Mouse (Mus musculus): ENCODE measurements at regions not wholly inside any gene's neighbourhood (a gene's known extent, or its start where the extent isn't known, plus 50 kb on each side); places are given as distances from the start of the nearest gene placed in this dataset.

- H3K36me3 ChIP-seq = no peaks in the 10 kb centered on the region
- H3K4me1 ChIP-seq (replicated peaks) = peaks cover 15% of the 10 kb centered on the region; the same call in 1 of the 2 replicates
- H3K4me2 ChIP-seq = no peak overlapping the region
- H3K4me3 ChIP-seq = no peak overlapping the region
- no peaks in the 10 kb centered on the region for H3K9me3 ChIP-seq
- no peaks in the 10 kb centered on the region for H3K27me3 ChIP-seq
- 27% methylated on average over 2 of the region's 2 CpGs for WGBS
- peak overlapping the region; percentile 40; the same call in 1 of the 2 replicates for H3K27ac ChIP-seq (replicated peaks)
- peak; percentile 46; the same call in 1 of the 2 replicates for ATAC-seq (ENCODE audit: low FRiP score, low read depth)
- H3K9ac ChIP-seq = no peak overlapping the region
These were observed 247.2 kb downstream of the Insig2 start for GRCm38 (mm10) chr1:121085101-121085727.

DNA sequence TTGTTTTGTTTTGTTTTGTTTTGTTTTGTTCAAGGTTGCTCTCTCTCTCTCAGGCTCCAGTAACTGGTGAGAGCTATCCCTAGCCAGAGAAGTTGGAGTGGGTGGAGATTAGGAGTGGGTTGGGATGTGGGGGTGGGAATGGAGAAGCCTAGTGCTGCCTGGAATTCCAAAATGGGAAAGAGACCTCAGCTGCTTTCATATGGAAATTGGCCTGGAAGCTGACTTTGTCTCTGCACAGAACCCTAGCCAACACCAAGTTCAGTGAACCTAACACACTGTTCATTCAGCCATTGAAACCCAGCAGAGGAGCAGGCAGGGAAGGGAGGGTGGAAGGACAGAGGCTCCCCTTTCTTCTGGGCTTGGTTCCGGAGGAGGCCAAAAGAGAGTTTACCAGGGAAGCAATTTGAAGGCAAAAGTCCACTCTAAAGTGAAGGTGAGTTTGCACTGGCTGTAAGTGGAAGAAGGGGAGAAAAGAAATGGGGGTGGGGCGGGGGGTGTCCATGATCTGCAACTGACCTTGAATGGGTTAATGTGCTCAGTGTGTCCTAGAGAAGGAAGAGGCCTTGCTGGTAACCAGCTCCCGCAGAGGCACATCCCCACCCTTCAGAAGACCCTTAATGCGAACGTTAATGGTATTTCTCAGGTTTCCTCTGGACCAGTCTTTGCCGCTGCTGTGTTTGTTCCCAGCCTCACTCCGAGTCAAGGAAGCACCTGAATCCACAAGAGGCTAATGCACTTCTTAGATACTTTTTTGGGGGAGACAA is 245.1 kb downstream of the Insig2 start:
- H3K4me2 ChIP-seq = peak overlapping the region; percentile 15; the same call in 1 of the 2 replicates
- 0 out of 2 replicates have a peak overlapping the region, but pooled peaks have one; percentile 10 for H3K4me3 ChIP-seq
- H3K9ac ChIP-seq = no peak overlapping the region
- no peaks in the 10 kb centered on the region for H3K9me3 ChIP-seq
- H3K4me1 ChIP-seq (replicated peaks) = peaks cover 14% of the 10 kb centered on the region; the same call in 1 of the 2 replicates
- H3K27me3 ChIP-seq = no peaks in the 10 kb centered on the region
- WGBS = 13% methylated on average over 7 of the region's 7 CpGs
- peak; percentile 91 for ATAC-seq (ENCODE audit: low FRiP score, low read depth)
- peak overlapping the region; percentile 17 for H3K27ac ChIP-seq (replicated peaks)
- no peaks in the 10 kb centered on the region for H3K36me3 ChIP-seq

DNA sequence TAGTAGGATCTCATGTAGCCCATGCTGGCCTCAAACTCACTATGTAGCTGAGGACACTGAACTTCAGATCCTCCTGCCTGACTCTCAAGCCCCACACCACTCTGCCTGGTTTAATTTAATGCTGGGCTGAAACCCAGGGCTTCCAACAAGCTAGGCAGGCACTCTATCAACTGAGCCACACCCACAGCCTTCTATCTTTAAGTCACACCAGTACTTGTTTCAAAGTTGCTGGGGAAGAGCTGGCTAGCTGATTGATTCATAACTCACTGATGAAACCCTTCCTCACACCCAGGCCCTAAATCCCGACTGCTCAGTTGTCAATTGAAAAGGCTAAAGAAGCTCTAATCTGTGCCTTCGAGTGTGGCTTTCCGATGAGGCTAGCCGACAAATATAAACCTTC is 241.8 kb downstream of the Insig2 start:
- Histone ChIP-seq H3K36me3 (no peaks in the 10 kb centered on the region), H3K4me3 (no peak overlapping the region), H3K27me3 (no peaks in the 10 kb centered on the region), H3K9ac (no peak overlapping the region), H3K27ac (replicated peaks) (no peak overlapping the region), H3K4me2 (no peak overlapping the region), H3K9me3 (no peaks in the 10 kb centered on the region), H3K4me1 (replicated peaks) (0 out of 2 replicates have a peak, but pooled peaks cover 3% of the 10 kb centered on the region)
- 86% methylated on average over 4 of the region's 4 CpGs for WGBS
- ATAC-seq (ENCODE audit: low FRiP score, low read depth) = no peak

DNA sequence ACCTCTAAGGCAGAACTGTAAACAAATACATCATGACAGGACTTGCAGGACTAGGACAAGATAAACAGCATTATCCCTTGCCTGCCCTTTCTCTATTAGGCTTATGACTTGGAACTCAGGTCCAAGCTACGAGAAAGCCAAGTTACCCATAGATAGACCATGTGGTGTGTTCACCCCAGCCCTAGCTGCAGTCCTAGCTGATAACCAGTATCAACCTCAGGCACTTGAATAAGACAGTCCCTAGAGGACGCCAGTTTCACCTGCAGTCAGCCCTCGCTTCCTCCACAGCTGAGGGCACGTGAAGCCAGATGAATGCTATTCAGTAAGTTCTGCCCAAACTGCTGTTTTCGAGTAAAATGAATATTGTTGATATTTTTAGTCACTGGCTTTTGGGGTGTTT is 239.5 kb downstream of the Insig2 start:
- peaks cover 9% of the 10 kb centered on the region; the same call in 1 of the 2 replicates for H3K4me1 ChIP-seq (replicated peaks)
- no peak overlapping the region for H3K27ac ChIP-seq (replicated peaks)
- no peak overlapping the region for H3K9ac ChIP-seq
- H3K4me3 ChIP-seq = no peak overlapping the region
- no peak overlapping the region for H3K4me2 ChIP-seq
- H3K9me3 ChIP-seq = no peaks in the 10 kb centered on the region
- WGBS = 79% methylated on average over 5 of the region's 5 CpGs
- ATAC-seq (ENCODE audit: low FRiP score, low read depth) = no peak
- no peaks in the 10 kb centered on the region for H3K27me3 ChIP-seq
- no peaks in the 10 kb centered on the region for H3K36me3 ChIP-seq

GRCm38 (mm10) chr1:121096551-121097550 is 235.5 kb downstream of the Insig2 start:
- 0 out of 2 replicates have a peak, but pooled peaks cover 3% of the 10 kb centered on the region for H3K27me3 ChIP-seq
- peak; percentile 62 for ATAC-seq (ENCODE audit: low FRiP score, low read depth)
- no peaks in the 10 kb centered on the region for H3K36me3 ChIP-seq
- peak overlapping the region; percentile 23 for H3K4me3 ChIP-seq
- no peaks in the 10 kb centered on the region for H3K9me3 ChIP-seq
- peak overlapping the region; percentile 54 for H3K4me2 ChIP-seq
- no peak overlapping the region; the same call in 1 of the 2 replicates for H3K9ac ChIP-seq
- H3K27ac ChIP-seq (replicated peaks) = no peak overlapping the region
- H3K4me1 ChIP-seq (replicated peaks) = peaks cover 12% of the 10 kb centered on the region; the same call in 1 of the 2 replicates
- WGBS = 7% methylated on average over 28 of the region's 28 CpGs

DNA sequence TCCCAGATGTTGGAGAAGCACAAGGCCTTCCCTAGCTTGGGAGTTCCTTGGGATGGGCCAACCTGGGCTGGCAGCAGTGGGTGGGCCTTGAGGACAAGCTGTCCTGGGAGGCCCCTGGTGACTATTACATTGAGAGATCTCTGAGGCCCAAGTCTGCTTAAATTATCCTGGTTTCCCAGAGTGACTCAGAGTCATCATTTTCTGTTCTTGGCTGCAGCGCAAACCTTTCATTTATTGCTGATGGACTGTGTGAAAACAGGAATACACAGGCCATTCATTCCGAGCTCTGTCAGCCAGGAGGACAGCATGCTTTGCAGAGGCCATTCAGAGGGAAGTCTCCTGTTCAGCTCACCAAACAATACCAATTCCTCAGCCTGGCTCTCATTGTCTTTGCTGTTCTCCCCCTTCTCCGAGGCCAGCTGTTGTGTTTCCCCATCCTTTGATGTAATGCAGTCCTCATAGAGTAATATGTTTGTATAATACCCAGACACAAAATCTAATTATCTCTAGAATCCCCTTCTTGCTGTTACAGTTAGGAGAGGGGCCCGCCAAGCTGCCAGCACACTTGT is 220.5 kb downstream of the Insig2 start:
- Histone ChIP-seq H3K4me1 (replicated peaks) (no peaks in the 10 kb centered on the region), H3K4me2 (no peak overlapping the region), H3K9me3 (no peaks in the 10 kb centered on the region), H3K9ac (no peak overlapping the region), H3K27ac (replicated peaks) (no peak overlapping the region), H3K36me3 (no peaks in the 10 kb centered on the region), H3K4me3 (no peak overlapping the region), H3K27me3 (no peaks in the 10 kb centered on the region)
- no peak for ATAC-seq (ENCODE audit: low FRiP score, low read depth)
- WGBS = 28% methylated on average over 4 of the region's 4 CpGs

DNA sequence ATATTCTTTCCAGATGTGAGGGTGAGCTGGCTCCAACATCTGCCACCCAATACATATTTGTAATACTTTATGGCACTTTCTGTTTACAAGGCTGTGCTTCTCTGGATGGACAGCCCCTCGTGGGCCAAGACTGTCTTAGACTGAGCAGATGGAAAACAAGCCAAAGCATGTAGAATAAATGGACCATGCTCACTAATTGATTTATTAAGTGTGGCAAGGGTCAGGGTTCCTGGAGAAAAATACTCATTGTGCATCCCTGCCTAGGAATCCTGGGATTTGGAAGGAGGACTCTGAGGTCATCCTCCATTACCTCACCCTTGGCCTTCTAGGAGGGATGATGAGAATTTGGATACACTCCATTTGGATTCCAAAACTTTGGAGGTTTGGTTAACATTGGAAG is 219.9 kb downstream of the Insig2 start:
- no peak overlapping the region for H3K27ac ChIP-seq (replicated peaks)
- H3K9ac ChIP-seq = no peak overlapping the region
- H3K27me3 ChIP-seq = no peaks in the 10 kb centered on the region
- no peak overlapping the region for H3K4me2 ChIP-seq
- ATAC-seq (ENCODE audit: low FRiP score, low read depth) = no peak
- H3K4me3 ChIP-seq = no peak overlapping the region
- H3K36me3 ChIP-seq = no peaks in the 10 kb centered on the region
- no peaks in the 10 kb centered on the region for H3K4me1 ChIP-seq (replicated peaks)
- no peaks in the 10 kb centered on the region for H3K9me3 ChIP-seq
- 21% methylated on average over 1 of the region's 1 CpGs for WGBS

DNA sequence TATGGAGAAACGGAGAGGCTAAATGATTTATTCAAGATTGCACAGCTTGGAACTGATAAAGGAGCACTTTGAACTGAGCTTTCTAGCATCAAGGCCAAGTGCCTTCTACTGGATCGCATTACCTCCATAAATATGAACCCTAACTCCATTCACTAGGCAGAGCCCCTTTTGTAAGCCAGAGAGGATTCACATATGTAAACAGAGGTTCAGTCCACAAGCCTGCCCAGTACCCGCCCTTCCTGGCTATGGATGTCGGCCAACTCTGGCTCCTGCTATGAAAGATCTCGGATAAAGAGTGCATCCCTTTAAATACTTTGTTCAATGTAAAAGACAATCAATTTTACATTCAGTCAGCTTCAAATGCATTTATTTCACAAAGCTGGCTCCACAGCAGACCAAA is 215.8 kb downstream of the Insig2 start:
- no peak overlapping the region for H3K27ac ChIP-seq (replicated peaks)
- WGBS = 71% methylated on average over 5 of the region's 5 CpGs
- ATAC-seq (ENCODE audit: low FRiP score, low read depth) = no peak
- H3K27me3 ChIP-seq = no peaks in the 10 kb centered on the region
- H3K4me1 ChIP-seq (replicated peaks) = no peaks in the 10 kb centered on the region
- H3K9ac ChIP-seq = no peak overlapping the region
- H3K4me3 ChIP-seq = no peak overlapping the region
- H3K9me3 ChIP-seq = no peaks in the 10 kb centered on the region
- no peak overlapping the region for H3K4me2 ChIP-seq
- H3K36me3 ChIP-seq = no peaks in the 10 kb centered on the region

DNA sequence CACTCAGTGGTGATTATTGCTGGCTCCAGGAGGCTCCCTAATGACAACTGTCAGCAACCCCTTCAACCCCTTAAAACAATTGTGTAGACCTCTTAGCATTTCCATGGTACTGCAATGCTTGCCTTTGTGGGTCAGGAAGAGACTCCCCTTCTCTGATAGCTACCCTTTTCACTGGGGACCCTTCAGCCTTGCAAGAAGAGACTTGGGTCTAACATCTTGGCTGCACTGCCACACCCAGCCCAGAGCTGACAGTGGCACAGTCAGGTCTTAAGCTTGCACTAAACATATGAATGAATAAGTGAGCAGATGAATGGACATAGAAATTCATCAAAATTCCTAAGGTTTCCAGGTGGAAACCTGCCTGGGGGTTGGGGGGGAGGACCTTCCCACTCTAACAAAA is 209.0 kb downstream of the Insig2 start:
- no peaks in the 10 kb centered on the region for H3K9me3 ChIP-seq
- no peaks in the 10 kb centered on the region; the same call in 1 of the 2 replicates for H3K4me1 ChIP-seq (replicated peaks)
- H3K9ac ChIP-seq = no peak overlapping the region
- no peaks in the 10 kb centered on the region for H3K27me3 ChIP-seq
- H3K36me3 ChIP-seq = no peaks in the 10 kb centered on the region
- ATAC-seq (ENCODE audit: low FRiP score, low read depth) = no peak
- H3K4me2 ChIP-seq = no peak overlapping the region
- H3K27ac ChIP-seq (replicated peaks) = no peak overlapping the region
- no peak overlapping the region for H3K4me3 ChIP-seq

DNA sequence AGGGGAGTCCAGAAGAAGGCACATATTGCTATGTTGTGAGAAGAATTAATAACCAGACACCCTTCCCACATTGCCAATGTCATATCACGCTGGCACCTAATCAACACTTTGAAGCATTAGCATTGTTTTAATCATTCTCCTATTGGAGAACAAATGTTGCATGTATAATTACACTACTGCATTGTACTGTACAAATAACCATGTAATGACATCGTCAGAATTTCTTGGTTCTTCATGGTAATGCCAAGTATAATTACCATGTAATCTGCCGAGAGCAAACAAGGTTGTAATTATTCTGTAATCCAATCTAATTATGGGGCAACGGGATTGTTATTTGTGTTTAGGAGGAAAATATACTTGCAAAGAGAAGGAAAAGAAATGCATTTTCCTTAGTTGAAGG is 196.1 kb downstream of the Insig2 start:
- Histone ChIP-seq H3K27ac (replicated peaks) (no peak overlapping the region), H3K36me3 (no peaks in the 10 kb centered on the region), H3K9me3 (no peaks in the 10 kb centered on the region), H3K27me3 (no peaks in the 10 kb centered on the region), H3K4me3 (no peak overlapping the region), H3K4me2 (no peak overlapping the region), H3K4me1 (replicated peaks) (no peaks in the 10 kb centered on the region), H3K9ac (no peak overlapping the region)
- no peak for ATAC-seq (ENCODE audit: low FRiP score, low read depth)
- 55% methylated on average over 4 of the region's 4 CpGs for WGBS

GRCm38 (mm10) chr1:121136846-121137245 is 195.5 kb downstream of the Insig2 start:
- ATAC-seq (ENCODE audit: low FRiP score, low read depth) = no peak
- H3K9me3 ChIP-seq = no peaks in the 10 kb centered on the region
- no peaks in the 10 kb centered on the region for H3K27me3 ChIP-seq
- no peak overlapping the region for H3K9ac ChIP-seq
- no peaks in the 10 kb centered on the region for H3K36me3 ChIP-seq
- no peak overlapping the region for H3K4me3 ChIP-seq
- H3K4me1 ChIP-seq (replicated peaks) = no peaks in the 10 kb centered on the region
- 95% methylated on average over 4 of the region's 4 CpGs for WGBS
- H3K4me2 ChIP-seq = no peak overlapping the region
- H3K27ac ChIP-seq (replicated peaks) = no peak overlapping the region
